Mouse (Mus musculus): ENCODE results near the gene Mid1.
"Not testable (repeated sequence)": the region's sequence is repeated elsewhere in the genome, so short reads cannot be mapped to it uniquely, and the experiment has no call there.

Mid1 gene

GRCm38 (mm10) chrX:170000642-170001387 lies 315.8 kb downstream of the Mid1 start:
- DNase-seq (ENCODE audit: low spot score): not testable (repeated sequence)

DNA sequence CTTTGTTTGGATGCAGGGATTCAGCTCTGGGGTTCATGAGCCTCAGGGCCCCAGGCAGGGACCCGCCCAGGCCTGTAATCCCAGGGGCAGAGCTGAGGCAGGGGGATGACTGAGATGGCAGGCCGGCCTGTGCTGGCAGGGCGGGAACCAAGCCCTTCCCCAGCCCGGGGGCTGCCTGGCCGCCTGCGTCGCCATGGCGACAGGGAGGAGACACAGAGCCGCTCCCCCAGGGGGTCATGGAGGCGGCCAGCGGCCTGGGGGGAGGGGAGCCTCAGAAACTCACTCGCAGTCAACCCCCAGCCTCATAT lies 316.3 kb downstream of the Mid1 start:
- not testable (repeated sequence) for DNase-seq (ENCODE audit: low spot score)

GRCm38 (mm10) chrX:170002510-170003197 lies 317.7 kb downstream of the Mid1 start:
- DNase-seq (ENCODE audit: low spot score): not testable (repeated sequence)

DNA sequence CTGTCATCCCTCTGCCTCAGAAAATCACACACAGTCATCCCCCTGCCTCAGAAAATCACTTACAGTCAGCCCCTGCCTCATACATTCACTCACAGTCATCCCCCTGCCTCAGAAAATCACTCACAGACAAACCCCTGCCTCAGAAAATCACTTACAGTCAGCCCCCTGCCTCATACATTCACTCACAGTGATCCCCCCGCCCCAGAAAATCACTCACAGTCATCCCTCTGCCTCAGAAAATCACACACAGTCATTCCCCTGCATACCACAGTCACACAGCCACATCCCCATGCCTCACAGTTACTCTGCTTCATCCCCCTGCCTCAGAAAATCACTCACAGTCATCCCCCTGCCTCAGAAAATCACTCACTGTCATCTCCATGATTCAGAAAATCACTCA lies 318.5 kb downstream of the Mid1 start:
- not testable (repeated sequence) for DNase-seq (ENCODE audit: low spot score)

DNA sequence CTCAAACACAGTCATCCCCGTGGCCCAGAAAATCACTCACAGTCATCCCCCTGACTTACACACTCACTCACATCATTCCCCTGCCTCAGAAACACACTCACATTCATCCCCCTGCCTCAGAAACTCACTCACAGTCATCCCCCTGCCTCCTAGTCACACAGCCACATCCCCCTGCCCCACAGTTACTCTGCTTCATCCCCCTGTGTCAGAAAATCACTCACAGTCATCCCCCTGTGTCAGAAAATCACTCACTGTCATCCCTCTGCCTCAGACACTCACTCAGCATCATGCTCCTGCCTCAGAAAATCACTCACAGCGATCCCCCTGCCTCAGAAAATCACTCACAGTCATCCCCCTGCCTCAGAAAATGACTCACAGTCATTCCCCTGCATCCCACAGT lies 319.2 kb downstream of the Mid1 start:
- DNase-seq (ENCODE audit: low spot score): not testable (repeated sequence)

DNA sequence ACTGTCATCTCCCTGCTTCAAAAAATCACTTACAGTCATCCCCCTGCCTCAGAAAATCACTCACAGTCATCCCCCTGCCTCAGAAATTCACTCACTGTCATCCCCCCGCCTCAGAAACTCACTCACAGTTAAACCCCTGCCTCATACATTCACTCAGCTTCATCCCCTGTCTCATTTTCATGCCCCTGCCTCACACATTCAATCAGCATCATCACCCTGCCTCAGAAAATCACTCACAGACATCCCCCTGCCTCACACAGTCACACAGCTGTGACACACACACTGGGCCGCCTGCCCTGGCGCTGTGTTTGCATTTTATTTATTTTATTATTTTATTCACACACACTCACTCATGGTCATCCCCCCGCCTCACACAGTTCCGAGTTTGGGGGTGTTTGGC lies 319.8 kb downstream of the Mid1 start:
- not testable (repeated sequence) for DNase-seq (ENCODE audit: low spot score)

DNA sequence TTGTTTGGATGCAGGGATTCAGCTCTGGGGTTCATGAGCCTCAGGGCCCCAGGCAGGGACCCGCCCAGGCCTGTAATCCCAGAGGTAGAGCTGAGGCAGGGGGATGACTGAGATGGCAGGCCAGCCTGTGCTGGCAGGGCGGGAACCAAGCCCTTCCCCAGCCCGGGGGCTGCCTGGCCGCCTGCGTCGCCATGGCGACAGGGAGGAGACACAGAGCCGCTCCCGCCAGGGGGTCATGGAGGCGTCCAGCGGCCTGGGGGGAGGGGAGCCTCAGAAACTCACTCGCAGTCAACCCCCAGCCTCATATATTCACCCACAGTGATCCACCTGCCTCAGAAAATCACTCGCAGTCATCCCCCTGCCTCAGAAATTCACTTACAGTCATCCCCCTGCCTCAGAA lies 320.2 kb downstream of the Mid1 start:
- DNase-seq (ENCODE audit: low spot score): not testable (repeated sequence)

- not testable (repeated sequence) for DNase-seq (ENCODE audit: low spot score)
Measured at GRCm38 (mm10) chrX:170005695-170006297, 320.8 kb downstream of the Mid1 start.

DNA sequence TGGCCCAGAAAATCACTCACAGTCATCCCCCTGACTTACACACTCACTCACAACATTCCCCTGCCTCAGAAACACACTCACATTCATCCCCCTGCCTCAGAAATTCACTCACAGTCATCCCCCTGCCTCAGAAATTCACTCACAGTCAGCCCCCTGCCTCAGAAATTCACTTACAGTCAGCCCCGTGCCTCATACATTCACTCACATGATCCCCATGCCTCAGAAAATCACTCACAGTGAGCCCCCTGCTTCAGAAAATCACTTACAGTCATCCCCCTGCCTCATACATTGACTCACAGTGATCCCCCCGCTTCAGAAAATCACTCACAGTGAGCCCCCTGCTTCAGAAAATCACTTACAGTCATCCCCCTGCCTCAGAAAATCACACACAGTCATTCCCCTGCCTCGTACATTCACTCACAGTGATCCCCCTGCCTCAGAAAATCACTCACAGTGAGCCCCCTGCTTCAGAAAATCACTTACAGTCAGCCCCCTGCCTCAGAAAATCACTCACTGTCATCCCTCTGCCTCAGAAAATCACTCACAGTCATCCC lies 321.8 kb downstream of the Mid1 start:
- DNase-seq (ENCODE audit: low spot score): not testable (repeated sequence)

- not testable (repeated sequence) for DNase-seq (ENCODE audit: low spot score)
Measured at GRCm38 (mm10) chrX:170007375-170008178, 322.6 kb downstream of the Mid1 start.

- DNase-seq (ENCODE audit: low spot score): not testable (repeated sequence)
Measured at GRCm38 (mm10) chrX:170008179-170008467, 323.1 kb downstream of the Mid1 start.

DNA sequence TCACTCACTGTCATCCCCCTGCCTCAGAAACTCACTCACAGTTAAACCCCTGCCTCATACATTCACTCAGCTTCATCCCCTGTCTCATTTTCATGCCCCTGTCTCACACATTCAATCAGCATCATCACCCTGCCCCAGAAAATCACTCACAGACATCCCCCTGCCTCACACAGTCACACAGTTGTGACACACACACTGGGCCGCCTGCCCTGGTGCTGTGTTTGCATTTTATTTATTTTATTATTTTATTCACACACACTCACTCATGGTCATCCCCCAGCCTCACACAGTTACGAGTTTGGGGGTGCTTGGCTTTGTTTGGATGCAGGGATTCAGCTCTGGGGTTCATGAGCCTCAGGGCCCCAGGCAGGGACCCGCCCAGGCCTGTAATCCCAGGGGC lies 323.6 kb downstream of the Mid1 start:
- DNase-seq (ENCODE audit: low spot score): not testable (repeated sequence)

GRCm38 (mm10) chrX:170009016-170009750 lies 324.2 kb downstream of the Mid1 start, which contains the start of gene Gm21887:
Gene Gm21887 (plus strand): TSS chrX:170009659.
- peak; percentile 89 for DNase-seq (ENCODE audit: low spot score)

- DNase-seq (ENCODE audit: low spot score): peak; percentile 95
Measured at GRCm38 (mm10) chrX:170009801-170010221, 324.8 kb downstream of the Mid1 start.

DNA sequence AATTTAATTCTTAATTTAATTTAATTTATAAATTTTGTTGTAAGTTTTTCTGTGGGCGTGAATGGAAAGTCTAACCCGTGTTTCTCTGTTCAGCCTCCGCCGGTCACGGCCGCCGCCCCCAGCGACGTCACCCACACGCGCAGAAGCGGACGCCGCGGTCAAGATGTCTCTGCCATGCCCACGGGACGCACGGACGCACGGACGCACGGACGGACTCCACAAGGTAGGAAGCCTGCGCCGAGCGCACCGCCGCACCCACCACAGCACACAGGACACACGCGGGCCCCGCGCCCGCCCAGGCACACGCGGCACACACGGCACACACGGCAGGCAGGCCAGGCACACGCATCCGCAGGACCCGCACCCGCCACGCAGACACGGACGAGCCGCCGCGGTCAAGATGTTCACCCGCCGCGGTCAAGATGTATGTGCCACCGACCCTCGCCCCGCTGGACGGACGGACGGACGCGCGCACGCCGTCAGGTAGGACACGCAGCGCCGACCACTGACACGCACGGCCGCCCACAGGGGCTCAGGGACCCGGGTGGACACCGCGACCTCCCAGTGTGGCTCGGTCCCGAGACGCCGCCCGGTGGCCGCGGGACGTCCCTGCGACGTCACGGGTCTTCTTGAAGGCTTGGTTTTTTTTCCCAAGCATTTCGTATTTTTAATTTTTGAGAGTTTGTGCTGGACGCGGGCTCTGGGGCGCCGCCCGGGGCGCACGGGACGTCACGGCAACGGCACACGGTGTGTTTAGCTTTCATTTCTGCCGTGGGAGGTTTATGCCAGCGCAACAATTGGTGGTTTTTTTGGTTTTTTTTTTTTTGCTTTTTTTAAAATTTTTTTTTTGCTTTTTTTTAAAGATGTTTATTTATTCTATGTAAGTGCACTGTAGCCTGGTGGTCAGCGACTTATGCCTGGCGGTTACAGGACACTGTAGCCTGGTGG lies 325.9 kb downstream of the Mid1 start:
- DNase-seq (ENCODE audit: low spot score): not testable (repeated sequence)

- not testable (repeated sequence) for DNase-seq (ENCODE audit: low spot score)
Measured at GRCm38 (mm10) chrX:170011529-170011879, 326.5 kb downstream of the Mid1 start.

GRCm38 (mm10) chrX:170013421-170013820 lies 328.4 kb downstream of the Mid1 start:
- DNase-seq (ENCODE audit: low spot score): not testable (repeated sequence)

DNA sequence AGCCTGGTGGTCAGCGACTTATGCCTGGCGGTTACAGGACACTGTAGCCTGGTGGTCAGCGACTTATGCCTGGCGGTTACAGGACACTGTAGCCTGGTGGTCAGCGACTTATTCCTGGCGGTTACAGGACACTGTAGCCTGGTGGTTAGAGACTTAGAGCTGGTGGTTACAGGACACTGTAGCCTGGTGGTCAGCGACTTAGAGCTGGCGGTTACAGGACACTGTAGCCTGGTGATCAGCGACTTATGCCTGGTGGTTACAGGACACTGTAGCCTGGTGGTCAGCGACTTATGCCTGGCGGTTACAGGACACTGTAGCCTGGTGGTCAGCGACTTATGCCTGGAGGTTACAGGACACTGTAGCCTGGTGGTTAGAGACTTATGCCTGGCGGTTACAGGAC lies 329.0 kb downstream of the Mid1 start:
- not testable (repeated sequence) for DNase-seq (ENCODE audit: low spot score)

DNA sequence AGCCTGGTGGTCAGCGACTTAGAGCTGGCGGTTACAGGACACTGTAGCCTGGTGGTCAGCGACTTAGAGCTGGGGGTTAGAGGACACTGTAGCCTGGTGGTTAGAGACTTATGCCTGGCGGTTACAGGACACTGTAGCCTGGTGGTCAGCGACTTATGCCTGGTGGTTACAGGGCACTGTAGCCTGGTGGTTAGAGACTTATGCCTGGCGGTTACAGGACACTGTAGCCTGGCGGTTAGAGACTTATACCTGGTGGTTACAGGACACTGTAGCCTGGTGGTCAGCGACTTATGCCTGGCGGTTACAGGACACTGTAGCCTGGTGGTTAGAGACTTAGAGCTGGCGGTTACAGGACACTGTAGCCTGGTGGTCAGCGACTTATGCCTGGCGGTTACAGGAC lies 330.9 kb downstream of the Mid1 start:
- not testable (repeated sequence) for DNase-seq (ENCODE audit: low spot score)
